Mouse (Mus musculus): ENCODE results near the gene 1700025C18Rik. TPM values are rescaled to one million over a fixed set of nuclear protein-coding genes. Genes with fewer than 3 reads are reported as not detected.

1700025C18Rik gene
- polyA plus RNA-seq, 1 experiment from 2014 or later, result not detected

GRCm38 (mm10) chr2:165056377-165057085 is 34.0 kb downstream of the 1700025C18Rik start:
- no peak for ATAC-seq (ENCODE audit: insufficient number of reproducible peaks, insufficient read depth, low FRiP score, low TSS enrichment, low read depth)
- no peak overlapping the region for H3K9ac ChIP-seq (replicated peaks)
- H3K27me3 ChIP-seq, result peaks cover 14% of the 10 kb centered on the region; the same call in 1 of the 2 replicates
- peak overlapping the region; percentile 58 for H3K4me2 ChIP-seq
- H3K9me3 ChIP-seq, result no peaks in the 10 kb centered on the region
- WGBS, result 81% methylated on average over 14 of the region's 14 CpGs
- H3K36me3 ChIP-seq, result no peaks in the 10 kb centered on the region
- H3K4me1 ChIP-seq (replicated peaks), result peaks cover 19% of the 10 kb centered on the region
- no peak overlapping the region for H3K27ac ChIP-seq
- peak overlapping the region; percentile 29; the same call in 1 of the 2 replicates for H3K4me3 ChIP-seq (replicated peaks)

GRCm38 (mm10) chr2:165055905-165056304 is 34.6 kb downstream of the 1700025C18Rik start:
- H3K27ac ChIP-seq, result no peak overlapping the region
- peak overlapping the region; percentile 58 for H3K4me2 ChIP-seq
- H3K9me3 ChIP-seq, result no peaks in the 10 kb centered on the region
- H3K4me3 ChIP-seq (replicated peaks), result peak overlapping the region; percentile 29
- under 1% methylated on average over 7 of the region's 7 CpGs for WGBS
- peak overlapping the region; percentile 52 for H3K9ac ChIP-seq (replicated peaks)
- H3K4me1 ChIP-seq (replicated peaks), result peaks cover 19% of the 10 kb centered on the region
- ATAC-seq (ENCODE audit: insufficient number of reproducible peaks, insufficient read depth, low FRiP score, low TSS enrichment, low read depth), result no peak
- H3K36me3 ChIP-seq, result no peaks in the 10 kb centered on the region
- H3K27me3 ChIP-seq, result peaks cover 19% of the 10 kb centered on the region; the same call in 1 of the 2 replicates

GRCm38 (mm10) chr2:165054888-165055852 is 35.4 kb downstream of the 1700025C18Rik start, which contains the start of gene Cd40:
TSS of gene Cd40 (plus strand) at chr2:165055627.
- WGBS, result 18% methylated on average over 25 of the region's 25 CpGs
- no peak for ATAC-seq (ENCODE audit: insufficient number of reproducible peaks, insufficient read depth, low FRiP score, low TSS enrichment, low read depth)
- peak within 1 kb of the TSS; percentile 58 for H3K4me2 ChIP-seq
- H3K27me3 ChIP-seq, result peaks cover 21% of the 10 kb centered on the region; the same call in 1 of the 2 replicates
- peak within 1 kb of the TSS; percentile 52 for H3K9ac ChIP-seq (replicated peaks)
- peaks cover 19% of the 10 kb centered on the region for H3K4me1 ChIP-seq (replicated peaks)
- H3K4me3 ChIP-seq (replicated peaks), result peak within 1 kb of the TSS; percentile 29
- H3K27ac ChIP-seq, result no peak within 1 kb of the TSS
- H3K36me3 ChIP-seq, result no peaks in the 10 kb centered on the region
- no peaks in the 10 kb centered on the region for H3K9me3 ChIP-seq

- Histone ChIP-seq H3K27ac (no peak overlapping the region), H3K4me3 (replicated peaks) (no peak overlapping the region), H3K4me1 (replicated peaks) (peaks cover 18% of the 10 kb centered on the region), H3K27me3 (peaks cover 12% of the 10 kb centered on the region; the same call in 1 of the 2 replicates), H3K4me2 (no peak overlapping the region), H3K9me3 (no peaks in the 10 kb centered on the region), H3K9ac (replicated peaks) (no peak overlapping the region), H3K36me3 (no peaks in the 10 kb centered on the region)
- ATAC-seq (ENCODE audit: insufficient number of reproducible peaks, insufficient read depth, low FRiP score, low TSS enrichment, low read depth), result no peak
- 58% methylated on average over 11 of the region's 11 CpGs for WGBS
Observed at GRCm38 (mm10) chr2:165051566-165051965, 39.0 kb downstream of the 1700025C18Rik start.

- Histone ChIP-seq H3K4me2 (no peak overlapping the region), H3K4me3 (replicated peaks) (no peak overlapping the region), H3K9me3 (no peaks in the 10 kb centered on the region), H3K9ac (replicated peaks) (no peak overlapping the region), H3K27ac (no peak overlapping the region), H3K36me3 (no peaks in the 10 kb centered on the region), H3K27me3 (peaks cover 10% of the 10 kb centered on the region; the same call in 1 of the 2 replicates), H3K4me1 (replicated peaks) (peaks cover 13% of the 10 kb centered on the region; the same call in 1 of the 2 replicates)
- ATAC-seq (ENCODE audit: insufficient number of reproducible peaks, insufficient read depth, low FRiP score, low TSS enrichment, low read depth), result no peak
- WGBS, result 83% methylated on average over 18 of the region's 18 CpGs
Observed at GRCm38 (mm10) chr2:165050826-165051548, 39.6 kb downstream of the 1700025C18Rik start.

GRCm38 (mm10) chr2:165049044-165049443 is 41.5 kb downstream of the 1700025C18Rik start:
- Histone ChIP-seq H3K9me3 (no peaks in the 10 kb centered on the region), H3K27me3 (peaks cover 10% of the 10 kb centered on the region; the same call in 1 of the 2 replicates), H3K4me1 (replicated peaks) (no peaks in the 10 kb centered on the region), H3K4me2 (no peak overlapping the region), H3K27ac (no peak overlapping the region), H3K36me3 (no peaks in the 10 kb centered on the region), H3K4me3 (replicated peaks) (no peak overlapping the region), H3K9ac (replicated peaks) (no peak overlapping the region)
- no peak for ATAC-seq (ENCODE audit: insufficient number of reproducible peaks, insufficient read depth, low FRiP score, low TSS enrichment, low read depth)
- 64% methylated on average over 5 of the region's 5 CpGs for WGBS

GRCm38 (mm10) chr2:165043729-165044128 is 46.8 kb downstream of the 1700025C18Rik start:
- Histone ChIP-seq H3K27me3 (peaks cover 10% of the 10 kb centered on the region; the same call in 1 of the 2 replicates), H3K4me3 (replicated peaks) (no peak overlapping the region), H3K4me2 (no peak overlapping the region), H3K9ac (replicated peaks) (no peak overlapping the region), H3K27ac (no peak overlapping the region), H3K36me3 (no peaks in the 10 kb centered on the region), H3K9me3 (no peaks in the 10 kb centered on the region), H3K4me1 (replicated peaks) (peaks cover 5% of the 10 kb centered on the region; the same call in 1 of the 2 replicates)
- 55% methylated on average over 2 of the region's 2 CpGs for WGBS
- no peak for ATAC-seq (ENCODE audit: insufficient number of reproducible peaks, insufficient read depth, low FRiP score, low TSS enrichment, low read depth)

GRCm38 (mm10) chr2:165043090-165043636 is 47.4 kb downstream of the 1700025C18Rik start:
- Histone ChIP-seq H3K27ac (no peak overlapping the region), H3K9ac (replicated peaks) (no peak overlapping the region)
- no peak for ATAC-seq (ENCODE audit: insufficient number of reproducible peaks, insufficient read depth, low FRiP score, low TSS enrichment, low read depth)

GRCm38 (mm10) chr2:165042126-165042525 is 48.4 kb downstream of the 1700025C18Rik start:
- Histone ChIP-seq H3K4me3 (replicated peaks) (no peak overlapping the region), H3K9me3 (no peaks in the 10 kb centered on the region), H3K9ac (replicated peaks) (no peak overlapping the region), H3K4me2 (no peak overlapping the region), H3K27ac (no peak overlapping the region), H3K4me1 (replicated peaks) (peaks cover 5% of the 10 kb centered on the region; the same call in 1 of the 2 replicates), H3K27me3 (peaks cover 10% of the 10 kb centered on the region; the same call in 1 of the 2 replicates), H3K36me3 (no peaks in the 10 kb centered on the region)
- ATAC-seq (ENCODE audit: insufficient number of reproducible peaks, insufficient read depth, low FRiP score, low TSS enrichment, low read depth), result no peak
- WGBS, result 67% methylated on average over 5 of the region's 5 CpGs

More at GRCm38 (mm10) chr2:165043090-165043636, 47.4 kb downstream of the 1700025C18Rik start:
- H3K36me3 ChIP-seq, result no peaks in the 10 kb centered on the region
- H3K27me3 ChIP-seq, result peaks cover 10% of the 10 kb centered on the region; the same call in 1 of the 2 replicates
- peak overlapping the region; percentile 18; the same call in 1 of the 2 replicates for H3K4me2 ChIP-seq
- no peaks in the 10 kb centered on the region for H3K9me3 ChIP-seq
- peaks cover 5% of the 10 kb centered on the region; the same call in 1 of the 2 replicates for H3K4me1 ChIP-seq (replicated peaks)
- 7% methylated on average over 17 of the region's 17 CpGs for whole genome bisulfite sequencing
- no peak overlapping the region for H3K4me3 ChIP-seq (replicated peaks)

GRCm38 (mm10) chr2:165037415-165037814 is 53.1 kb downstream of the 1700025C18Rik start:
- no peak for ATAC-seq (ENCODE audit: insufficient number of reproducible peaks, insufficient read depth, low FRiP score, low TSS enrichment, low read depth)
- Histone ChIP-seq H3K9me3 (no peaks in the 10 kb centered on the region), H3K4me2 (no peak overlapping the region), H3K4me3 (replicated peaks) (no peak overlapping the region), H3K27ac (no peak overlapping the region), H3K36me3 (no peaks in the 10 kb centered on the region), H3K9ac (replicated peaks) (no peak overlapping the region), H3K4me1 (replicated peaks) (peaks cover 17% of the 10 kb centered on the region), H3K27me3 (no peaks in the 10 kb centered on the region)
- WGBS, result 59% methylated on average over 4 of the region's 4 CpGs

Data from limb, embryonic 12.5 days (tissue).